Mouse (Mus musculus): Measurements from ENCODE around the gene Eif3k. TPM values are rescaled to one million over a fixed set of nuclear protein-coding genes. Genes with fewer than 3 reads are reported as not detected.

Eif3k gene
- polyA plus RNA-seq, 1 experiment from 2014 or later, result 195 TPM

- no peak for ATAC-seq (ENCODE audit: low read depth)
- 3% methylated on average over 88 of the region's 88 CpGs for WGBS (ENCODE audit: insufficient replicate concordance)
- peak overlapping the region; percentile 54 for H3K4me2 ChIP-seq (ENCODE audit: low read depth, low read length)
- H3K9me3 ChIP-seq (replicated peaks; ENCODE audit: control insufficient read depth, low read length), result 0 out of 2 replicates have a peak, but pooled peaks cover 2% of the 10 kb centered on the region
- no peak overlapping the region for H3K27ac ChIP-seq (ENCODE audit: low read length)
- H3K4me1 ChIP-seq (ENCODE audit: control insufficient read depth, low read depth, low read length), result peaks cover 5% of the 10 kb centered on the region
- no peak overlapping the region for H3K9ac ChIP-seq (ENCODE audit: low read depth, low read length)
- H3K36me3 ChIP-seq (ENCODE audit: control insufficient read depth, insufficient read depth), result no peaks in the 10 kb centered on the region
- peaks cover 38% of the 10 kb centered on the region for H3K27me3 ChIP-seq (ENCODE audit: control insufficient read depth, insufficient read depth, low read depth, low read length)
- H3K4me3 ChIP-seq (ENCODE audit: low read depth, low read length), result peak overlapping the region; percentile 39
Measured at GRCm38 (mm10) chr7:29019447-29020220, 38.0 kb upstream of the Eif3k start.

DNA sequence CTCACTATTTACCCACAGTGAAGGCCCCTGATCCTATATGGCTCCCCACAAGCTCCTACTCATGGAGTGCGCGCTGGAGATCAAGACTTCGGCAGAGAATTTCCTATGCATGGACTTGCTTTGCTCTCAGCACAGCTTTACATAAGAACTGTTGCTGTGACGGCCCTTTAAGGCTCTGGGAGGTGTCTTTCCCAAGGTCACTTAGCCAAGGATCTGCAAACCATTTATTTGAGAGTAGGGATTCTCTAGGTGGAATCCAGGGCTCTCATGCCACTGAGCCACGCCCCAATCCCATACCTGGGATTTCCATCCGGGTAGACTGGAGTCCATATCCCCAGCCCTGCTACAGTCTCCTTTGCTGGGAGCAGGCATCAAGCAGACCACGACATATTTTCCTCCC is 35.6 kb upstream of the Eif3k start:
- Histone ChIP-seq H3K9ac (ENCODE audit: low read depth, low read length) (no peak overlapping the region), H3K9me3 (replicated peaks; ENCODE audit: control insufficient read depth, low read length) (0 out of 2 replicates have a peak, but pooled peaks cover 2% of the 10 kb centered on the region), H3K4me3 (ENCODE audit: low read depth, low read length) (no peak overlapping the region), H3K4me2 (ENCODE audit: low read depth, low read length) (no peak overlapping the region), H3K27ac (ENCODE audit: low read length) (no peak overlapping the region), H3K36me3 (ENCODE audit: control insufficient read depth, insufficient read depth) (no peaks in the 10 kb centered on the region), H3K27me3 (ENCODE audit: control insufficient read depth, insufficient read depth, low read depth, low read length) (peaks cover 38% of the 10 kb centered on the region), H3K4me1 (ENCODE audit: control insufficient read depth, low read depth, low read length) (peaks cover 5% of the 10 kb centered on the region)
- WGBS (ENCODE audit: insufficient replicate concordance), result 70% methylated on average over 7 of the region's 7 CpGs
- no peak for ATAC-seq (ENCODE audit: low read depth)

- no peak overlapping the region for H3K9ac ChIP-seq (ENCODE audit: low read depth, low read length)
- H3K4me3 ChIP-seq (ENCODE audit: low read depth, low read length), result no peak overlapping the region
- 0 out of 2 replicates have a peak, but pooled peaks cover 2% of the 10 kb centered on the region for H3K9me3 ChIP-seq (replicated peaks; ENCODE audit: control insufficient read depth, low read length)
- no peaks in the 10 kb centered on the region for H3K36me3 ChIP-seq (ENCODE audit: control insufficient read depth, insufficient read depth)
- 56% methylated on average over 7 of the region's 7 CpGs for WGBS (ENCODE audit: insufficient replicate concordance)
- peak; percentile 19; the same call in 1 of the 2 replicates for ATAC-seq (ENCODE audit: low read depth)
- H3K27ac ChIP-seq (ENCODE audit: low read length), result no peak overlapping the region
- peaks cover 5% of the 10 kb centered on the region for H3K4me1 ChIP-seq (ENCODE audit: control insufficient read depth, low read depth, low read length)
- H3K4me2 ChIP-seq (ENCODE audit: low read depth, low read length), result no peak overlapping the region
- H3K27me3 ChIP-seq (ENCODE audit: control insufficient read depth, insufficient read depth, low read depth, low read length), result peaks cover 38% of the 10 kb centered on the region
Measured at GRCm38 (mm10) chr7:29016440-29016839, 34.8 kb upstream of the Eif3k start.

- Histone ChIP-seq H3K27me3 (ENCODE audit: control insufficient read depth, insufficient read depth, low read depth, low read length) (peaks cover 27% of the 10 kb centered on the region), H3K27ac (ENCODE audit: low read length) (no peak overlapping the region), H3K4me1 (ENCODE audit: control insufficient read depth, low read depth, low read length) (peaks cover 5% of the 10 kb centered on the region), H3K9me3 (replicated peaks; ENCODE audit: control insufficient read depth, low read length) (0 out of 2 replicates have a peak, but pooled peaks cover 2% of the 10 kb centered on the region), H3K4me3 (ENCODE audit: low read depth, low read length) (no peak overlapping the region), H3K4me2 (ENCODE audit: low read depth, low read length) (no peak overlapping the region), H3K36me3 (ENCODE audit: control insufficient read depth, insufficient read depth) (no peaks in the 10 kb centered on the region), H3K9ac (ENCODE audit: low read depth, low read length) (no peak overlapping the region)
- WGBS (ENCODE audit: insufficient replicate concordance), result 85% methylated on average over 1 of the region's 1 CpGs
- no peak for ATAC-seq (ENCODE audit: low read depth)
Measured at GRCm38 (mm10) chr7:29014984-29015383, 33.3 kb upstream of the Eif3k start.

GRCm38 (mm10) chr7:29008714-29009113 is 27.1 kb upstream of the Eif3k start:
- Histone ChIP-seq H3K27ac (ENCODE audit: low read length) (no peak overlapping the region), H3K4me3 (ENCODE audit: low read depth, low read length) (no peak overlapping the region), H3K36me3 (ENCODE audit: control insufficient read depth, insufficient read depth) (no peaks in the 10 kb centered on the region), H3K9me3 (replicated peaks; ENCODE audit: control insufficient read depth, low read length) (no peaks in the 10 kb centered on the region), H3K4me1 (ENCODE audit: control insufficient read depth, low read depth, low read length) (peaks cover 3% of the 10 kb centered on the region), H3K9ac (ENCODE audit: low read depth, low read length) (no peak overlapping the region), H3K27me3 (ENCODE audit: control insufficient read depth, insufficient read depth, low read depth, low read length) (no peaks in the 10 kb centered on the region), H3K4me2 (ENCODE audit: low read depth, low read length) (no peak overlapping the region)
- no peak for ATAC-seq (ENCODE audit: low read depth)
- 39% methylated on average over 9 of the region's 9 CpGs for WGBS (ENCODE audit: insufficient replicate concordance)

- H3K9me3 ChIP-seq (replicated peaks; ENCODE audit: control insufficient read depth, low read length), result no peaks in the 10 kb centered on the region
- H3K4me1 ChIP-seq (ENCODE audit: control insufficient read depth, low read depth, low read length), result peaks cover 3% of the 10 kb centered on the region
- no peak for ATAC-seq (ENCODE audit: low read depth)
- no peak overlapping the region for H3K4me3 ChIP-seq (ENCODE audit: low read depth, low read length)
- 81% methylated on average over 10 of the region's 10 CpGs for WGBS (ENCODE audit: insufficient replicate concordance)
- H3K27ac ChIP-seq (ENCODE audit: low read length), result no peak overlapping the region
- H3K27me3 ChIP-seq (ENCODE audit: control insufficient read depth, insufficient read depth, low read depth, low read length), result no peaks in the 10 kb centered on the region
- no peak overlapping the region for H3K9ac ChIP-seq (ENCODE audit: low read depth, low read length)
- no peak overlapping the region for H3K4me2 ChIP-seq (ENCODE audit: low read depth, low read length)
- H3K36me3 ChIP-seq (ENCODE audit: control insufficient read depth, insufficient read depth), result no peaks in the 10 kb centered on the region
Measured at GRCm38 (mm10) chr7:29008171-29008570, 26.5 kb upstream of the Eif3k start.

- ATAC-seq (ENCODE audit: low read depth), result no peak
- 46% methylated on average over 9 of the region's 9 CpGs for WGBS (ENCODE audit: insufficient replicate concordance)
- no peaks in the 10 kb centered on the region for H3K27me3 ChIP-seq (ENCODE audit: control insufficient read depth, insufficient read depth, low read depth, low read length)
- no peak overlapping the region for H3K4me2 ChIP-seq (ENCODE audit: low read depth, low read length)
- no peak overlapping the region for H3K27ac ChIP-seq (ENCODE audit: low read length)
- H3K4me1 ChIP-seq (ENCODE audit: control insufficient read depth, low read depth, low read length), result peaks cover 3% of the 10 kb centered on the region
- H3K9ac ChIP-seq (ENCODE audit: low read depth, low read length), result no peak overlapping the region
- no peaks in the 10 kb centered on the region for H3K36me3 ChIP-seq (ENCODE audit: control insufficient read depth, insufficient read depth)
- H3K9me3 ChIP-seq (replicated peaks; ENCODE audit: control insufficient read depth, low read length), result no peaks in the 10 kb centered on the region
- no peak overlapping the region for H3K4me3 ChIP-seq (ENCODE audit: low read depth, low read length)
Measured at GRCm38 (mm10) chr7:29007224-29008101, 25.8 kb upstream of the Eif3k start.

GRCm38 (mm10) chr7:29000651-29001605 is 19.3 kb upstream of the Eif3k start:
- H3K36me3 ChIP-seq (ENCODE audit: control insufficient read depth, insufficient read depth), result no peaks in the 10 kb centered on the region
- H3K9me3 ChIP-seq (replicated peaks; ENCODE audit: control insufficient read depth, low read length), result no peaks in the 10 kb centered on the region
- H3K4me1 ChIP-seq (ENCODE audit: control insufficient read depth, low read depth, low read length), result peaks cover 15% of the 10 kb centered on the region
- peak overlapping the region; percentile 46; the same call in 1 of the 2 replicates for H3K9ac ChIP-seq (ENCODE audit: low read depth, low read length)
- H3K27ac ChIP-seq (ENCODE audit: low read length), result peak overlapping the region; percentile 35; the same call in 1 of the 2 replicates
- H3K4me2 ChIP-seq (ENCODE audit: low read depth, low read length), result peak overlapping the region; percentile 73
- H3K27me3 ChIP-seq (ENCODE audit: control insufficient read depth, insufficient read depth, low read depth, low read length), result no peaks in the 10 kb centered on the region
- WGBS (ENCODE audit: insufficient replicate concordance), result 3% methylated on average over 43 of the region's 43 CpGs
- peak overlapping the region; percentile 50 for H3K4me3 ChIP-seq (ENCODE audit: low read depth, low read length)
- peak; percentile 95 for ATAC-seq (ENCODE audit: low read depth)
